Mouse (Mus musculus) CD4-positive helper T cell, adult 2 months (primary cell): ENCODE results near the gene 1700028P14Rik.

Experiments used
- DNase-seq: peaks from one replicate; pipeline ENCODE4 v3.0.0-alpha.2; 2012; ENCODE audit warnings: low read depth, missing footprints, low spot score

Gene 1700028P14Rik

DNA sequence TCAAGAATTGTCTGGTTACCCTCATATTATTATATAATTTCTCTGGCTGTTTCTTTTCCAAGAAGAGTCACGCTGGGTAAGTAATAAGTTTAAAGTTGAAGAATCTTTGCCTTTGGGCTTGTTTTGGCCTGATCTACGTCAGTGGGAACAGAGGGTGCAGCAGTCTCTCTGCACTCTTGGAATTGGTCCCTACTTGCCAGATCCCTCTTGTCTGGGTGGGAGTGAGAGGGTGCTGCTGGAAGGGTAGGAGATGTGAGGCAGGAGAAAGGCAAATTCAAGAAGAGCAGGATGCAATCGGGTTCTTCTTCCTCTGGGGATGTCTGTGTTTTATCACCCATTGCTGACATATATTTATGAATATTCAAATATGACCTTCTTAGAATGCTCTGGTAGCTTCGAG, 42.9 kb downstream of the 1700028P14Rik start:
- no peak for DNase-seq

DNA sequence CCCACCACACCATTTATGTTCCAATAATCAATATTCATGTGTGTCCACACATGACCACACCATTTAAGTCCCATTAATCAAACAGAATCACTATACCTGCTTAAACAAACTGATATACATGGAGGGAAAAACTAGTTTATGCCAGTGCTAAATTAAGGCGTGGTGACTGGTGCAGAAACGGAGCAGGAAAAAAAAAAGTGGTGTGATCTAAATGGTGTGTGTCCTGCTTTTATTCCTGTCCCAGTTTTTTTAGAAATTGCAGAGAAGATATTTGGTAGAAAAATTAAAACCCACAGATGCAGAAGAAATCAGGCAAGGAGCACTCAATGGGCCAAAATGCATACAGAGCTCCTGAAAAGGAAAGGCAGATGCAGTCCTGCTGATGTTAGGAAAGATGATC, 44.7 kb downstream of the 1700028P14Rik start:
- no peak for DNase-seq

DNA sequence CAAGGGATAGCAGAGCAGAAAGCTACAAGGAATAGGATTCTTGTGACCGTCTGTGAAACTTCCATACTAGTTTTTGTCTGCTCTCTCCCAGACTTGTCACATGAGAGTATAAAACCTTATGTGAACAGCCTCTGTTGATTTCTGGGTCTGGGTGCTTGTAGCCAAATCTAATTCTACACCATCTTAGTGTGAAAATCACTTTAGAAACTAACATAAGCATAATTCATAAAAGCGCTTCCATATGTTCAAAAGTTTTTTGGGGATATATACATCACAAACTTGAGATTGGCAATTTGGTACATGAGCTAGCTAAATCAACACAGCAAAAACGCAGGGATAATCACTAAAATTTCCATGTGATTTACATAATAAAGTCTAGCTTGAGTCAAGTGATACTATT, 57.7 kb downstream of the 1700028P14Rik start:
- no peak for DNase-seq

DNA sequence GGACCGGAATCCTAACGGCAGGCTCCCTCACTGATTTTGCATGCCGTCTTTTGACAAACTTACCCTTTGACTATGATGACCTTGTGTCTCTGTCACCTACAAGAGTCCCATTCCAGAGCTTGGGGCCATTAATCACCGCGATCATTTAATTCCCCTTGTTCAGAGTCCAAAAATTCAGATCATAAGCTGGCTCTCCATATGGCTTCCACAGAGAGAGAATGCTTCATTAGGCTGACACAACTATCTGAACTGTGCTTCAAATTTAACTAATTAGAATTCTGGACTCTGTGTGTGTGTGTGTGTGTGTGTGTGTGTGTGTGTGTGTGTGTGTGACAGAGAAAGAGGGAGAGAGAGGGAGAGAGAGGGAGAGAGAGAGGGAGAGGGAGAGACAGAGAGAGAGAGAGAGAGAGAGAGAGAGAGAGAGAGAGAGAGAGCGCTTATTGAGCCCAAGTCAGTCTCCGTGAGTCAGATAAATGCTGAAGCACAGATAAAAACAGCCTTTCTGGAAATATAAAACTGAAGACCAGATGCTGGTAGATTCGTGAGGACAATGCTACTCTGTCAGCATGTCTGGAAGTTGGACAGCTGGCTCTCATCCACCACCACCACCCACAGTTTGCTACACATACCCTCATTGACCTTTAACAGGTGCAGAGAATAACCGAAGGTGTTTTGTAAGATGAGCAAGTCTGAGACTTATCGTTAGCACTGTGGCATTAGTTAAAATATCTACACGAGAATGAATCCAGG, 73.8 kb downstream of the 1700028P14Rik start:
- DNase-seq, result no peak

DNA sequence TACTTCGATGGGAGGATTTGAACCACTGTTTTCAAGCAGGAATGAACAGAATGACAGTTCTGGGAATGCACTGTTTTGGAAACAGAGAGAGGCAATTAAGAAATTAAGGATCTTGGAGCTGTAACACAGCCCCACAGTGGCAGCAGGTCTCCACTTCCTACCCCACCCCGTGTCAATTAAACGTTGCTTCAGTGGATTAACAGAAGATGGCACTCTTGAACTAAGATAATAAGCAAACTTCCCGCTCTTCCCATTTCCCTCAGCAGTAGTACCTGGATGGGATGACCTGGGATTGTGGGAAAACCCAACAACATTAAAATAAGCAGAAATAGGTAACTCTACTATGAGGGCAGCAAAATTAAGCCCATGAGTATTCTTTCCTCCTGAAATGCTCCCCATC, 75.9 kb downstream of the 1700028P14Rik start:
- no peak for DNase-seq

DNA sequence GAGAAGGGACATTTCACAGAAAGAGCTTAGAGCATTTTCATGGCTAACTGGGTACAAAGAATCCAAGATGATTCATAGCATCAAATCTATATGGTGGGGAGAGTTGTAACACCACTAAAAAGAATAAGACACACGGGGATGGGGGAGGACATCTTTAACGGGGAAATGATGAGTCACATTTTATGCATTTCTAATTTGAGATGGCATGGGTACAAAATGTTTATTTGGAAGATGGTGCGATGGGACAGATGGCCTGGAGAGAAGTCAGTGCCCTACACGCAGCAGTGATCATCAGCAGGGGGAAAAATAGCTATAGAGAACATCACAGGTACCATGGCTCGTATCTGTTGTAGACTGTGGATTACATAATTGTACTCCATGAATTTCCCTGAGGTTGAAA, 88.9 kb downstream of the 1700028P14Rik start:
- DNase-seq, result no peak

DNA sequence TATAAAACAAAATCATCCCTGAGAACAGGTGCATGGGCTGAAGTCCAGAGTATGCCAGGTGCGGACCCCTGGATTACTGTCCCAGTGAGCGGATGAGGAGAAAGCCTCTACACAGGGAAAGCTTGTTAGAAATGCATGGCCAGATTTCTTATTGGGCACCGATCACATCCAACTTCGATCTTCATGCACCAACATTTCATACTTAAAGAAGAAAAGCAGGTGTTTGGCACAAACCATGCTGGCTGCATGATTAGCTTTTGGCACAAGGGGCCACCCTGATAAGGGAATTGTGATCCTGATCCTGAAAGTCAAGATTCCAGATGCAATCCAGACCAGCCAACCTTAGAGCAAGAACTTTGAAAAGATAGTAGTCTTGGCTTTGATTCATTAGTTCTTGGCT, 90.0 kb downstream of the 1700028P14Rik start:
- no peak for DNase-seq

DNA sequence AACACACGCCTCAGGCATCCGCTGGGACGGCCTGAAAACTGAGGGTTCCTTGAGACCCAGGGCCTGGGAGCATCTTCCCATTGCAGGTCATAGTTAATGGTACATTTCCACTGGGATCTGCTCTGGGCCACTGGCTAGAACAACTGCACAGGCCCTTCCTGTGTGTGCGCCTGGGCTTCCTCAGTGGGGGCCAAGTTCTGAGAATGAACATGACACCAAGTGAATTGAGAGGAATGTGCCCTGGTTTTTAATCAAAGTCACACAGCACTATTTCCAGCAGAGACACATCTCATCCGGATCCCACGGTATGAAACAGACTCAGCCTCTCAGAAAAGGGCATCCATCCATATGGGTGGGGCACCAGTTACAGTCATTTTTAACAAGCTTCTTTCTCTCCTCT, 90.6 kb downstream of the 1700028P14Rik start:
- no peak for DNase-seq

DNA sequence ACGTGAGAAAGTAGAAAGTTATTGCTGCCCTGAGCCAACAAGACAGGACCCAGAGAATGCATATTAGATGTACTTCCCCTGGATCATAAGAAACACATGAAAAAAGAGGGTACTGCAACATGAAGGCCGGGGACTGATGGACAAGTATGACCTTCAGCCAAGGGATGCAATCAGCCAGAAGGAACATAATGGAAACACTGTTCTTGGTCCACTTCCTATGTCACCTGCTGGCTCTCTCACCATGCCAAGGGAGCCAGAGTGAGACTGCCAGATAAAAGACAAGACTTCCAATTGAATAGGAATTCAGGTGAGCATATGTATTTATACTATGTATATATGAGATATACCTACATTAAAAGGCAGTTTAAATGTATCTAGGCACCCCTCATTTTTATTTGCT, 99.2 kb downstream of the 1700028P14Rik start:
- no peak for DNase-seq

DNA sequence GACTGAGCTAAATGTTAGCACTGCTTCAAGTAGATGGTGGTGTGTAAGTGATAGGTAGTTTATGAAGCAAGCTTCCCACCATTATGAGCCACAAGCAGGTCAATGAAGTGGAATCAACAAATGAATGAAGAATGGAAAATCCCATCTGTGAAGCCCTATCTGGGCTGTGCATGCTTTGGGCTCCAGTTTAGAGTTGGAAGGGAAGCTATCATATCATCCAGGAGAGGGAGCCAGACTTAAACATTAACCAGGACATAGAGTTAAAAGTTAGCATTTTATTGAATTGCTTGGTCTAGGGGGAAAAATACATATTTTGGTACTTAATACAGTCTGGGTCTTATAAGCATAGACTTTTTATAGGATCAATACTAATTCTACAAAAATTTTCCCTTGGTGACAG, 107.0 kb downstream of the 1700028P14Rik start:
- DNase-seq, result no peak

DNA sequence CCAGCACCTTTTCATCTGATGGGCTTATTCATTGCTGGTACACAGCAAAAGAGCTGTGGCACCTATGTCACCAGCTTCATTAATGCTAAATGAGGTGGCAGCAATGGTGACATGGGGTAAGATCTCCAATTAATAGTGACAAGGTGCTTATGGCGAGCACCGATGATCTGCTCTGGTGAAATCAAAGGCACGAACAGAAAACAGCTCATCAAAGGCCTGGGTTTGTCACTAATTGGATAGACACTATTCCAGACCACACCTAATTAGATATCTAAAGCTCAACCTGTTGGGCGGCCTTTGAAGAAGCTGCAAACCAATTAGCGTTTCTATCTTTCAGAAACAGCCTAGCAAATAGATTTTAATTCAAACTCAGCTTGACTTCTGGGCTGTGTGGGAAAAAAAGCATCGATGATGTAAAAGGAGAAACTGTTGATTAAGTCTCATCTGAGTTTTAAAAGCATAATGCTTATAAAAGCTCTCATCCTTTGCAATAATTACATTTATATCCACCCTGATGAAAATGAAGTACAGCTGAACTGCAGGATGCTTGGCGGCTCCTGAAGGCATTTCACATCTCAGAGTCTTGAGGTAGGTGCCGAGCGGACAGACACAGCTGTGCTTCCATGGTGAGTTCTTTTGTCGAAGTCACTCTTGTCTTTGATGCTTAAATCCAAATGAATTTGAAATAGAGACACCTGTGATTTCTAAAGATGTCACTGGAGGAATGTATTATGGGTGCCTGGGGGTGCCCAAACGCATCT, 109.2 kb downstream of the 1700028P14Rik start:
- DNase-seq, result no peak

DNA sequence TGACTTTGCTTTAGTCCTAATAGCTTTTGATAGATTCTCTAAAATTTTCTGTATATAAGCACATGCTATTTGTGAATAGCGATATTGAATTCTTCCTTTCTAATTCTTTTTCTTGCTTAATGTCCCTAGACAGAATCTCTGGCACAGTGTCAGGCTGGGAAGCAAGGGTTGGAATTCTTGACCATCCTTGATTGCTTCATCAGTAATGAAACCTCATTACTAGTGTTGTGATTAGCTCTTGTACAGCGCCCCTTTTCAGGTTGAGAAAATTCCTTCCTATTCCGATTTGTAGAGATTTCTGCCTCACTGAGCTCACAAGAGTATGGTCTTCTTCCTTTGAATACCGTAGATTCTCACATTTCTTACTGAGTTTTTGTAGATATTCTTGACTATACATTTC, 109.9 kb downstream of the 1700028P14Rik start:
- DNase-seq, result no peak

DNA sequence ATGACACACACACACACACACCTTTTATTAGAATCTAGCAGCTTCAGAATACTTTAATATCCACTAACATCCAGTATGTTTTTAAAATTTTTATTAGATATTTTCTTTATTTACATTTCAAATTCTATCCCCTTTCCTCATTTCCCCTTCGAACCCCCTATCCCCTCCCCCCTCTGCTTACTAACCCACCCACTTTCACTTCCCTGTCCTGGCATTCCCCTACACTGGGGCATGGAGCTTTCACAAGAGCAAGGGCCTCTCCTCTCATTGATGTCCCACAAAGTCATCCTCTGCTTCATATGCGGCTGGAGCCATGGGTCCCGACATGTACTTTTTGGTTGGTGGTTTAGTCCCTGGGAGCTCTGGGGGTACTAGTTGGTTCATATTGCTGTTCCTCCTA, 116.9 kb downstream of the 1700028P14Rik start:
- DNase-seq, result no peak

DNA sequence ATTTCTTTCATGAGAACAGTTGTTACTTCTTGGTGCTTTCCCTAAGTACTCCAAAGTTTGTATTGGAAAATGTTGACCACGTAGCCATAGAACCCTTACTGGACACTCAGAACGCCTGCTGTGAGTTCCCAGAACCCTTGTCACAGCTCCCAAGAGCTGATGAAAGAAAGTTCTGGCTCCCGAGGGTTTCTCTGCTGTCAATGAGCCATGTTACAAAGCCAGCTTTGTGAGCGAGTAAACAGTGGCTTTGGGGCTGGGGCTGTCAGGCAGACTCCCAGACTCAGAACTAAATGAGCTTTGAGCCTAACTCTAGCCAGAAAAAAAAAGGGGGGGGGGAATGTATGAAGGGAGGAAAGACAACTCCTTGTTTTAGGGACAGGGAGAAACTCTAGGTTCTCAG, 120.7 kb downstream of the 1700028P14Rik start:
- no peak for DNase-seq

DNA sequence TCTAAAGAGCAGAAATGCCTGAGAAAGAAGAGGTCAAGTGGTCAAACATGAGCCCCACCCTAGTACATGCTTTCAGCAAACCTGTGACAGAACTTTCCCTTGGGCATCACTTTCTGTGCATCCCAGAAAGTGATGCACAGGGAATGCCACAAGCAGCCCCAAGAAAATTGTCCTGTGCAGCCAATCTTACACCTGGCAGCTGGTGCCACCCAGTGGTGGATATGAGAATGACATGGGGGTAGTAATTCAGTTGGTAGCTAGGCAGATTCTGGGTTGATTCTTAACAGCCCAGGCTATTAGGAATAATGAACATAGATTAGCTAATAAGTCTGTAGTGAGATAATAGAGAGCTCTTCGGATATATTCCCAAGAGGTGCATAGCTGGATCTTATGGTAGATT, 128.9 kb downstream of the 1700028P14Rik start:
- peak; percentile 22 for DNase-seq

DNA sequence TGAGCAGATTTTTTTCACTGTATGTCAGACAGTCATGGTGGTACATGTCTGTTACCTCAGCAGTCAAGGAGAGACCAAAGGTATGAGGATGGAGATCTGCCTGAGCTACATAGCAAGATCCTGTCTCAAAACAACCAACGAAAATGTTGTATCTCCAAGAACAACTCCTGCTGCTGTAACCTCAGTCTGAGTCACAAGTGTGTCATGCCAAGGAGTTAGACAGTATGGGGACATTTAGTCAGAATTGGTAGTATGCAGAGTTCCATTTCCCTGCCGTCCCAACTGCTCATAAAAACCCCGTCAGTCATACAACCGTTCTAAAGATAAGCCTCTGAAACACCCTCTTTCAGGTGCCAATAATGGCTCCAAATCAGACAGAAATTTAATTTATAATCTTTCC, 130.8 kb downstream of the 1700028P14Rik start:
- DNase-seq, result no peak

DNA sequence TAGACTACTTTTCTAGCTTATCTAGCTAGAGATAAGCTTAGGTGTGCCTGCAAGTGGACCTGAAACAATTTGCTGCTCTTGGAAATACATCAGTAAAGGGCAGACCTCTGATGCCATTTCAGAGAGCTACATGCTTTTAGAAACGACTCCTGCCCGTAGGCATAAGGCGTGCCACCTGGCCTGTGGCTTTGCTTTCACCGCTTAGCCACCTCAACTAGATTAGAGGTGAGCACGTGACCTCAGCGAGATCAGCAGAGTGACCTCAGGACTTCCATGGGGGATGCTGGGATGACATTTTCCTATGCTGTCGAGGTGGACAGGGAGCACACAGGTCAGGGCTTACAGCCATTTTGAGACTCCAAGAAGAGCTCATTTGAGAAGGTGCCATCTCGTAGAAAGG, 131.5 kb downstream of the 1700028P14Rik start:
- DNase-seq, result no peak

DNA sequence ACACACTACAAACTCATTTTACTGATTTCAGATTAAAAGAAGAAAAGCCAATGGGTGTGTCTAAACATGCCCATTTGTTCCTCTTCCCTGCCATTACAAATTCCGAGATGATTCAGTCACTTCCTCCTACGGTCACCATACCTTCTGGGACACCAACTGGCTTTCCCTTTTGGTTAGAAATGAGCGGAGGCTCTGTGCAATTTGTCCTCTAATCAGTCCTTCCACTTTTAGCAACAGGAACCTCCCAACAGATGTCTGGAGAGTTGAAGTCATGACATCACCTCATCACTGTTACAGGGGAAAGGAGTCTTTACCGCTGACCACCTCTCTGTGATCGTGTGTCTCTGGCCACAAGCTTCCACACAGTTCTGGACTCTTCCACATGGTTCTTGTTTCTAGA, 132.0 kb downstream of the 1700028P14Rik start:
- DNase-seq, result no peak

DNA sequence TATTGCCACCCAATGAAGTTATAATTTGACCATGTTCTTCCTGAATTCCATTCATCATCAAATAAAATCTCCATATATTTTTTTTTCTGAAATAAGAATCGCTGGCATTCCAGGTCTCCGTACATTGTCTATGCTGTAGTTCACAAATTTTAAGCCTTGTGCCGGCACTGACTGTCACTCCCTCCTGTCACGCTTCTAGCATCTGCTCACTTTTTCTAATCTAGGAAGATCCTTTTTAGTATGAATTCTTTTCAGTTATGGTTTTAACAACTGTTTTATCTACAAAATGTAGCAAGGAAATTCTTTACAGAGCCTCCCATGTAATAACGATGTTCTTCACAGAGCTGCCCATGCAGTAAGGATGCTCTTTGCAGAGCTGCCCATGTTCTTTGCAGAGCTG, 134.1 kb downstream of the 1700028P14Rik start:
- DNase-seq, result no peak

DNA sequence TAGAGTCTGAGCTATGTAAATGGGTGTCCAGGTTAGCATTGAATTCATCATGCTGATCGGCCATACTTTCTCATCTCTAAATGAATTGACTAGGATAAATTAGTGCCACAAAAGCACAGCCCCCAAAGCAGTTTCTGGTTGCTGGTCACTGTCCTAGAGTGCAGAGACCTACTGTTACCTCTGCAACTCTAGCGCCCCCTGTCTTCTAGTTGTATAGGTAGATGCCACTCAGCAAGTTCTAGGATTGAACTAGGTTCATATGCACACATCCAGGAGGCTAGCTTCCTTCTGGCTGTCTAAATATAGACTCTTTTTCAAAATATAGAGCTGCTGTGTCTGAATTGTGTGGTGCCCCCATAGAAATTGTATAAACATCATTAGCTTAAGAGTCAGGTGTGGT, 141.3 kb downstream of the 1700028P14Rik start:
- peak; percentile 5 for DNase-seq
